Mouse (Mus musculus) CH12.LX (cell line): Measurements from ENCODE around the gene Six3.

Experiments
- CHD2 ChIP-seq: IDR thresholded peaks from 2 replicates; pipeline ENCODE4 v1.6.1; 2011; ENCODE audit warnings: low read length, improper control_type of control experiment
- CTCF ChIP-seq, 2 experiments: IDR thresholded peaks in 1 of 2; conservative IDR thresholded peaks in 1 of 2; 2 replicates each; pipeline ENCODE4 v1.5.1; 2011 to 2012; ENCODE audit warnings: low read depth in 2 of 2, low read length in 2 of 2, improper control_type of control experiment in 1 of 2, inconsistent platforms in 1 of 2, mild to moderate bottlenecking in 1 of 2, moderate library complexity in 1 of 2
- EP300 ChIP-seq: IDR thresholded peaks from 2 replicates; pipeline ENCODE4 v1.6.1; 2011; ENCODE audit warnings: low read length, improper control_type of control experiment
- POLR2A ChIP-seq: IDR thresholded peaks from 2 replicates; pipeline ENCODE4 v1.6.1; 2011; ENCODE audit warnings: low read depth, mild to moderate bottlenecking, improper control_type of control experiment, low read length
- TBP ChIP-seq: conservative IDR thresholded peaks from 2 replicates; pipeline ENCODE4 v1.6.1; 2011; ENCODE audit warnings: low read depth, low read length, improper control_type of control experiment

- TF ChIP-seq POLR2A, result no peak
- no peak for TF ChIP-seq CTCF (conservative IDR thresholded peaks at IDR 0.05 in 1 of 2, IDR thresholded peaks at IDR 0.05 in 1 of 2; ENCODE audit: low read depth in 2 of 2, low read length in 2 of 2)
- TF ChIP-seq EP300, result no peak
- TF ChIP-seq TBP, result no peak
- no peak for TF ChIP-seq CHD2
Measured at GRCm38 (mm10) chr17:85616526-85617500, 3.4 kb downstream of the Six3 start.
